Mouse (Mus musculus) 3134 (cell line): Measurements from ENCODE around the gene Bnip1.

Source experiments
- DNase-seq: peaks from one replicate; pipeline ENCODE4 v3.0.0-alpha.2; 2011; ENCODE audit warnings: low spot score; ENCODE audit not compliant: insufficient read length; ENCODE audit errors: extremely low read depth

The Bnip1 gene

GRCm38 (mm10) chr17:26793068-26793765 is 12.4 kb downstream of the Bnip1 start:
- DNase-seq = no peak

GRCm38 (mm10) chr17:26794744-26795143 is 13.9 kb downstream of the Bnip1 start:
- DNase-seq = peak; percentile 19

DNA sequence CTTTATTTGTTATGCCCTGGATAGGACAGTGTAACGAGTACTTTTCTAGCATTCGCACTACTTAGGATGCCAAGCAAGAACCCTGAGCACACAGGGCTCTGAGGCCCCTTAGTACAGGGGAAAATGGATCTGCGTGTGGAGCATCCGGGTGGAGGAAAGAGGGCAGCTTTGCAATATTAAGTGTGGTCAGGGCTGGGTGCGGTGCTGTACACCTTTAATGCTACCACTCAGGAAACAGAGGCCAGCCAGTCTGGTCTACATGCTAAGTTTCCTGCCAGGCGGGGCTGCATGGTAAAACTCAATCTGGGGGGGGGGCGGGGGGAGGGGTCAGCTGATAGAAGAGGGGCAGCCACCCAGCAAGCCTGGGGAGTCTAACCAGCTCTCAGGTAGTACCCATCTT is 14.5 kb downstream of the Bnip1 start:
- no peak for DNase-seq

- no peak for DNase-seq
Measured at GRCm38 (mm10) chr17:26797379-26798128, 16.7 kb downstream of the Bnip1 start.

DNA sequence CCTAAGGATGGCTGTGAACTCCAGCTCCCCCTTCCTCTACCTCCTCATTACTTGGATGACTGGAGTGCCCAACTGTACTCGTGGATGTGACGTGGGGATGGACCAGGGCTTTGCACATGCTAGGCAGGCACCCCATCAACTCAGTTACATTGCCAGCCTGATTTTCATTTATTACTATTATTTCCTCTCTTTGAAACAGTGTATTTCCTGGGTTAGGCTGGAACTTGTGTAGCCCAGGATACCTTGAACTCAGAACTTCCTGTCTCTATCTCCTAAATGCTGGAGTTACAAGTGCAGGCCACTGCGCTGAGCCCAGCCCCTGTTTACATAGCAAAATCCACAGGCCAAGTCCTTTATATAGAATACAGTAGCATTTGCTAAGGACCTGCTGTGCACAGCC is 22.0 kb downstream of the Bnip1 start:
- no peak for DNase-seq

- no peak for DNase-seq
Measured at GRCm38 (mm10) chr17:26812607-26813006, 31.7 kb downstream of the Bnip1 start.

GRCm38 (mm10) chr17:26813497-26813896 is 32.6 kb downstream of the Bnip1 start:
- DNase-seq = no peak

GRCm38 (mm10) chr17:26816810-26817209 is 35.9 kb downstream of the Bnip1 start:
- no peak for DNase-seq

- no peak for DNase-seq
Measured at GRCm38 (mm10) chr17:26817776-26818175, 36.9 kb downstream of the Bnip1 start.

GRCm38 (mm10) chr17:26826131-26826530 is 45.3 kb downstream of the Bnip1 start:
- no peak for DNase-seq

DNA sequence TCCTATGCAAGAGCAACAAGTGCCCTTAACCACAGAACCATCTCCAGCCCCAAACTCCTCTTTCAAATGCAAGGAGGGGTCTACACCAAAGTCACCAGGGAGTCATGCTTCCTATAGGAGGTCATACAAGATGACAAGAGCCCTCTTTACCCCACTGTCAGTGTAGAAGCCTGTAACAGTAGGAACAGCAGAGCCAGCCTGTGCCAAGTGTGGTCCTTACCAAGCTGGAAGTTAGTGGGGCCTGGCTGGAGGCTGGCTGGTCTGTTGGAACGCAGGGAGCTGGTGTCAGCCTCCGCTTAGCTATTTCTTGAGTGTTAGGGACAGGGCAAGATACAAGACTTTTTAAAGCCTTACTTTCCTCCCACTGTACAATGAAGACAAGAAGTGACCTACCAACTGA is 52.9 kb downstream of the Bnip1 start:
- no peak for DNase-seq

- no peak for DNase-seq
Measured at GRCm38 (mm10) chr17:26834302-26834965, 53.6 kb downstream of the Bnip1 start.

DNA sequence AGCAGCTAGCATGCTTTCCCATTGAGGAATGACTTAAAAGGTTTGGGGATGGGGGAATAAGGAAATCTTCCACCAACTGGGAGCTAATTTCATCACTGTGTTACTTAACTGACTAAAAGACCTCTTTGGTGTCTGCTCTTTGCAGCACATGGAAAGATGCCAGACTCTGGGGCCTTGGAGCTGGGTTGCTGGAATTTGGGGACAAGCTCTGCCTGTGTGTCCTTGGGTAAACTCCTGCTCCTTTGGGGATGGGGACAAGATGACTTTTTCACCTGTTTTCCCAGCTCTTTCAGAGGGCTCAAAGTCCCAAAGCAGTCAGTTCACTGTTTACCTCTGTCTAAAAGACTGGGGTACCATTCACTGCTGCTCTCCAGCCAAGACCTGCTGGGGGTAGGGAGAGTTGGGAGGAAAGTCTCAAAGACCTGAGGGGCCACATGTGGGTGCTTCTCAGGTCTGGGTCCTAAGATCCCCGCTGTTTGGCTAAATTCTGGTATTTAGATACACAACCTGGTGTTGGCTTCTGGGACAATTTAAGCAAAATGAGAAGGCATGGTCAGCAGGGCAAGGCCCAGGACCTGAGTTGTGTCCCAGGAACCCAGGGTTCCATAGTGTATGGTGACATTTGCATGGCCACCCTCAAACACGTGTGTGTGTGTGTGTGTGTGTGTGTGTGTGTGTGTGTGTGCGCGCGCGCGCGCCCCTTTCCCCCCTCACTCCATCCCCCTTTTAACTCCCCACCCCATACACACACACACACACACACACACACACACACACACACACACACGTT is 54.3 kb downstream of the Bnip1 start:
- DNase-seq = no peak

GRCm38 (mm10) chr17:26835956-26836355 is 55.1 kb downstream of the Bnip1 start:
- DNase-seq = no peak

DNA sequence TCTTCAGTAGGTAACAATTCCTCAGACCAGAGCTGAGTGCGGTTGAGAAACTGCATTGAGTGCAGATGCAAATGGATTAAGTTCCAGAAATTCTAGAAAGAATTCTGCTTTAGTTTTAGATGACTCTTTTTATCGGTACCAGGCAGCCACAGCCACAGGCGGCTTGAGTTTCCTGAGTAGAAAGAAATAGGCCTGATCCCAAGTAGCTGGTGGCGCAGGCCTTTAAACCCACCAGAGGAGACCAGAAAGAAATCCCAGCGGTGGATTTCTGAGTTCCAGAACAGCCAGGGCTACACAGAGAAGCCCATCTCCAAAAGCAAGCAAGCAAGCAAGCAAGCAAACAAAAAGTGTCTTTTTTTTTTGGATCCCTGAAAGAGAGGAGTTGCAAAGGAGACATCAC is 55.5 kb downstream of the Bnip1 start:
- DNase-seq = no peak

- no peak for DNase-seq
Measured at GRCm38 (mm10) chr17:26836786-26837545, 56.1 kb downstream of the Bnip1 start.

- no peak for DNase-seq
Measured at GRCm38 (mm10) chr17:26837546-26837985, 56.7 kb downstream of the Bnip1 start.

DNA sequence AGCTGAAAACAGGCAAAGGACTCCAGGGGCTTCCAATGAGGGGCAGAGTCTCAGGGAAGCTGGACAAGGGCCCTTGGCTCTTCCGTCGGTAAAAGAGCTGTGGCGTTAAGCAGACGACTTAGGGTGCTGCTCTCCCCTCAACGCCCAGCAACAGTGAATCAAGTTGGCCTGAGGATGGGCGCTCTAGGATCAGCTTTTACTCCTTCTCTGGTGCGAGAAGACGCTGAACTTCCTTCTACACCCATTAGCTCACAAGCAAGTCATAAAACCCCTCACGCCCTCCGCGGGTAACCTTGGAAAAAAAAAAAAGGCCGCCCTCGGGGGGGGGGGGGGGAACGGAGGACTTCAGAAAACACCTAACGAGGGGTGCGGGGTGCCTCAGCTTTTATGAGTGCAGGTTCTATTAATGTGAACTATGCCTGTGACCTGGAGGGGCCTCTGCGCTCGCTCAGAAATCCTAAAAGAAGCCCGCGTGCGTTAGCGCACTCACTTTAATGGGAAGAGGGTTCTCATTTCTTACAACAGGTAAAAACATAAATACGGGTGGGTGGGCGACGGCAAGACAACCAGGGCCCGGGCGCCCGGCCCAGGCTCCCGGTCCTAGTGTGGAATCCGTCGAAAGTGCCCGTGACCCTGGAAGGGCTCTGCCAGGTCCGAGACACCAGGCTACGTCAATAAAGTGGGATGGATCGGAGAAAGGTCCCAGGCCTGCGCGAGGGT is 57.5 kb downstream of the Bnip1 start:
- DNase-seq = no peak

- DNase-seq = peak; percentile 38
Measured at GRCm38 (mm10) chr17:26838911-26839717, 58.2 kb downstream of the Bnip1 start.
